Mouse (Mus musculus): ENCODE measurements around the gene Depdc1b.

DNA sequence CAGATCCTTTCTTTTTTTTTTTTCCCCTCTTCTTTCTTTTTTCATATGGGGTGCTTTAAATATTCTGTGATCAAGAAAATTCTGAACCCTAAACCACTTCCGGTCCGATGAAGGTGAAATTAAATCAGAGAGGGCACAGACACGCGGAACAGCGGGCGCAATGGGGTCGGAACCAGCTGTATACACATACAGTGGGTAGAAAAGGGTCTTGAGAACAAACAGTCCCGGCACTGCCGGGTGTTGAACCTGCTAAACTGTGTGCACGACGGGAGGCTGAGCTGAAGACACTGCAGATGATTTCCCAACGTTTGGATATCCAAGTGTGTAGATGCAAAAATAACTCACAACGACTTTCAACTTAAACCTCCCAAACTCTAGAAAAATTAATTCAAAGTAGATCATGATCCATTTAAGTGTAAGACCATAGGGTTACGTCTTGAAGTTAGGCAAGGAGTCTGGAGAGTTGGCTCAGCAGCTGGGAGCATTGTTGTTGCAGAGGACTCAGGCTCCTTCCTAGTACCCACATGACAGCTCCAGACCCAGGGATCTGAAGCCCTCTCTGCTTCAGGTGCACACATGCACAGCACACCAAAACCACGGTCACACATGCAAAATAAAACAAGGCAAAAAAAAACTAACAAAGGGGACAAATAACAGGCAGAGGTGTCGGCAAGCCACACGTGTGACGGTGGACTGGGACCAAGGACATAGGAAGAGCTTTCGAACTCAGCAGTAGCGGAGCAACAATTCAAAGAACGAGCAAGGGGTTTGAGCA, 12.5 kb downstream of the Depdc1b start:
- no peak for TF ChIP-seq USF1 (IDR thresholded peaks at IDR 0.05; ENCODE audit: low read depth)
- TF ChIP-seq MAX (IDR thresholded peaks at IDR 0.05): no peak
- TF ChIP-seq CTCF (IDR thresholded peaks at IDR 0.05; ENCODE audit: control insufficient read depth, insufficient read depth, insufficient read length): no peak
- TF ChIP-seq CEBPB (IDR thresholded peaks at IDR 0.05; ENCODE audit: low read depth): no peak
- TF ChIP-seq MYOD1 (IDR thresholded peaks at IDR 0.05; ENCODE audit: control insufficient read depth, insufficient read length, low read depth): no peak
- no peak for TF ChIP-seq MYOG (IDR thresholded peaks at IDR 0.05; ENCODE audit: control insufficient read depth, extremely low read depth, insufficient read length)
- TF ChIP-seq FOSL1 (IDR thresholded peaks at IDR 0.05; ENCODE audit: insufficient read depth, low read length, poor library complexity, severe bottlenecking): no peak
